Mouse (Mus musculus) embryo, embryonic 11.5 days (tissue): Measurements from ENCODE around the gene Tmem231.
"Not testable (repeated sequence)": the region's sequence is repeated elsewhere in the genome, so short reads cannot be mapped to it uniquely, and the experiment has no call there.

Source experiments
- DNase-seq: peaks from one replicate; pipeline ENCODE4 v3.0.0-alpha.2; 2012; ENCODE audit warnings: low read depth, low spot score

Gene Tmem231

DNA sequence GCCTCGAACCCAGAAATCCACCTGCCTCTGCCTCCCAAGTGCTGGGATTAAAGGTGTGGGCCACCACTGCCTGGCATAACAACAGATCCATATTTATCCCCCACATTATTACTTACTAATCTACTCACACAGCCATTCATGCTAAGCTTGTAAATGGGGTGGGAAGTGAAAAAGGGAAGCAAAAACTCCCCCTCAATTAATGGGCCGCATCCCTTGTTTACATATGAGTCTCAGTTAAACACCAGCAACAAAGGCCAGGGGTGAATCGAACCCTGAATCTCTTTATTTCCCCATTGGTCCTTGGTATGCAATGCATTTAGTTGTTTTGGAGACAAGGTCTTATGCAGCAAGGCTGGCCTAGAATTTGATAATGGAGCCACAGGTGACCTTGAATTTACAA is 17.2 kb upstream of the Tmem231 start:
- no peak for DNase-seq

GRCm38 (mm10) chr8:111947954-111948353 is 14.3 kb upstream of the Tmem231 start:
- DNase-seq, result no peak

GRCm38 (mm10) chr8:111947144-111947543 is 13.5 kb upstream of the Tmem231 start:
- DNase-seq, result no peak

- no peak for DNase-seq
These were observed 9.9 kb upstream of the Tmem231 start for GRCm38 (mm10) chr8:111943544-111943943.

GRCm38 (mm10) chr8:111941101-111941454 is 7.4 kb upstream of the Tmem231 start:
- no peak for DNase-seq

GRCm38 (mm10) chr8:111940171-111941100 is 6.8 kb upstream of the Tmem231 start, which contains the start of gene Gabarapl2:
Gene Gabarapl2, plus strand, starts transcription at chr8:111940703.
- DNase-seq, result peak; percentile 93

- no peak for DNase-seq
These were observed 5.9 kb upstream of the Tmem231 start for GRCm38 (mm10) chr8:111939516-111940142.

DNA sequence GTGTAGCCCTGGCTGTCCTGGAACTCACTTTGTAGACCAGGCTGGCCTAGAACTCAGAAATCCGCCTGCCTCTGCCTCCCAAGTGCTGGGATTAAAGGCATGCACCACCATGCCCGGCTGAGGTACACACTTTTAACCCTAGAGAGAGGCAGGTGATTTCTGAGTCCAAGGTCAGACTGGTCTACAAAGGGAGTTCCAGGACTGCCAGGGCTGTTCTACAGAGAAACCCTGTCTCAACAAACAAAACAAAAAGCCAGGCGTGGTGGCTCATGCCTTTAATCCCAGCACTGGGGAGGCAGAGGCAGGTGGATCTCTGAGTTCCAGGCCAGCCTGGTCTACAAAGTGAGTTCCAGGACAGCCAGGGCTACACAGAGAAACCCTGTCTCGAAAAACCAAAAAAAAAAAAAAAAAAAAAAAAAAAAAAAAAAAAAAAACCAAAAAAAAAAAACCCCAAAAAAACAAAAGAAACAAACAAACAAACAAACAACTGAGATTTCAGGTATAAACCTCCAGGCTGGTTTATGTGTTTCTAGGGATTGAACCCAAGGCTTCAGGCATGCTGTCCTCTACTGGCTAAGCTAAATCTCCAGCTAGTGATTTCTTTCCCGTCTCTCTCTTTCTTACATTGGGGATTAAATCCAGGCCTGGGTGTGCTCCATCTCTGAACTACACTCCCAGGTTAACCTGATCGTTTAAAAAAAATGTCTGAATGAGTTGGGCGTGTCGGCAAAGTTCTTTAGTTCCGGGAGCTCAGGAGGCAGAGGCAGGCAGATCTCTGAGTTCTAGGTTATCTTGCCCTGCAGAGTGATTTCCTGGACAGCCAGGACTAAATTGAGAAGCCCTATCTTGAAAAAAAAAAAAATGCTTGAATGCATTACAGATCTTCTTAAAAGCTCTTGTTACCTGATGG is 4.7 kb upstream of the Tmem231 start:
- DNase-seq, result not testable (repeated sequence)

DNA sequence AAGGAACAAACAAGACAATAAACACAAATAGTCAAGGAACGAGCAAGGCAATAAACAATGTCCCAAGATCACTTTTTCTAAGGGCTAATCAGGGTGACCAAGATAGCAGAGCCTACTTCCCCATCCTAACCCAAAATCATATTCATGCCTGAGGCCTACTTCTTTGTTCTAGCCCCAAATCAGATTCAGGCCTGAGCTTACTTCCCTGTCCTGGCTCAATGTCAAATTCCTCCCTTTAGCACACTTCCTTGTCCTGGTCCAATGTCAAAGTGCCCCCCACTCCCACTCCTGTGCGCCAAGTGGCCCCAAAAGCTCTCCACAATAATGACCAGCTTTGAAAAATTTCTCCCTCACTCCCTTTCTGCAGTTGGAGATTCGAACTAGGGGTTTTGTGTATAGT is 3.5 kb upstream of the Tmem231 start:
- DNase-seq, result no peak

DNA sequence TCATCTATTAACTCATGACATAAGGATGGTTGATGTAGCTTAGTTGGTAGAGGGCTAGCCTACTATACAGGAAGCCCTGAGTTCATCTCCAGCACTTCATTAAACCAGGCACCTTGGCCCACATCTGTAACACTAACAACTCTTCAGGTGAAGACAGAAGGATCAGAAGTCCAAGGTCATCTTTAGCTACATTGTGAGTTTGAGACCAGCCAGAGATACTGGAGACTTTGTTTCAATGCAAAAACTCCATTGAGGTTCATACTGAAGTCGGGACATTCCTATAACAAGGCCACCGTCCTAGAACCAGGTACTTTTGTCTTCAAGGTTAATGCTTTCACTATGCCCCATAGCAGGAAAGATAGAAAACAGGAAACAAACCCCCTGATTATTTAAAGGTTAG is 520 bp upstream of the Tmem231 start:
- no peak for DNase-seq

DNA sequence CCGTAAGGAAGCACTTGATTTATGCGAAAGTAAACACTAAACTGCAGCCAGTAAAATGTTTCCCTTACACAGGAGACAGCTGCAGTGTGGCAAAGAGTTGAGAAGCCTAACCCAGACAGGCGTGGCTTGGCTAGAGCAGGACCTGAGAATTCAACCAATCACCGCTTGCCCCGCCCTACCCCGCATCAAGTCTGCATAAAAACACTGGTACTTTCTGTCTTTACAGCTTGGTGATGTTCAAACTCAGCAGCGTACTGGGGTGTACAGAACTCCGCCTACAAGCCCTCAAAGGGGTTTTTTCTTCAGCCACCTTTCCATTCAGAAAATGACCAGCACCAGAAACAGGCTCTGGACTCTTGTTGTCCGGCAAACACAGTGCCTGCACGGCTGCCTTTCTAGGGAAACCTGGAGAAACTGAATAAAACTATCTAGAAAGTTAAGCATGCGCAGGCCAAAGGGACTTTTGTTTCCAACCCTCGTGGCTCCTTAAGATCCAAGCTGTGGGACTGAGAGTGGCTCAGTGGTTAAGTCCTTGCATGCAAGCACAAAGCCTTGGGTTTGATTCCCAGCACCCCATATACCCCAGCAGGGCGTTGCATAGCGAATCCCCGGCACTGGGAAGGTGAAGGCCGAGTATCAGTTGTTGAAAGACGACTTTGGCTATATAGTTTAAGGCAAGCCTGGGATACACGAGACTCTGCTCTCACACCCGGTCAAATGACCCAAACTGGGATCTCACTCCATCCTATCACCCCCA is 923 bp downstream of the Tmem231 start:
- DNase-seq, result no peak

GRCm38 (mm10) chr8:111931721-111932120 is 2.0 kb downstream of the Tmem231 start:
- no peak for DNase-seq

DNA sequence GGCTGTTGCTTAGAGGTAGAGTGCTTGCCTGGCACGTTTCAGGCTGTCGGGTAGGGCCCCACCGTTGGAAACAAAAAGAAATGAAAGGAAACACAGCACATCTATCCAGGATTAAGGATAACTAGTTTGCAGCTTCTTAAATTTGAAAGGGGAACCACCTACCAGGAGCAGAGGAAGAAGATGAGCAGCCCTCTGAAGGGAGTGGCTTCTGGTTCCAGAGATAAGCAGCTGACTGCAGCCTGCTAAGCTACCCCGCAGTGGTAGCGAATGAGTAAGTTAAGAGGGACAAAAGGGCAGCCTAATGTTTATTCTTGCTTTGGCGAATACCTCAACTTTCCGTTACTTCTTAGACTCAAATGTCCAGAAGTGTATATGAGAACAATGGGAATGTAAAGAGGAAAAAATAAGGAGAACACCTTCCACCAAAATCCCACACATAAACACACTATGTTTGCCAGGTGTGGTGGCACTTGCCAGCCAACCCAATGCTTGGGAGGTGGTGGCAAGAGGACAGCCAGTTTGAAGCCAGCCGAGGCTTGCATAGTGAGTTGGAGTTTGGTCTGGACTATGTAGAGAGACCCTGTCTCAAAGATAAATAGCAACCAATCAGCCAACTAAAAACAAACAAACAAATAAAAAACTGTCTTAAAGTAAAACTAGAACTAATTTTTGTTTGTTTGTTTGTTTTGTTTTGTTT is 3.9 kb downstream of the Tmem231 start:
- DNase-seq, result no peak

DNA sequence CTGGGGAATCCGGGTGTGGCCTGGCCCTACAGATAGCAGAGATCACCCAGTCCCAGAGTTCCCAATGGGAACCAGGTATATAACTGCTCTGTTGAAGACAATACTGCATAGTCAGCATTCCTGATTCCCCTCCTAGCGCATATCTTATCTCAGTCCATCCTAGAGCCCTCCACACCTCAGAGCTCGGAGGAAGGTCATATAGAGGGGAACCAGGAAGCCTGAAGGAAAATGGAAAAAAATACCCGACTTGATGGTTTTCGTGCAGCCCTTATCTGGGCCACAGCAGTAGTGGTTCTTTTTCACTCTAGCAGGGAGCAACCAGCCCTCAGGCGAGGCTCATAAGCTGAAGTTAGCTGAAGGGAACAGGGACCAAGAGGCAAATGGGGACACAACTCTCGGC is 8.7 kb downstream of the Tmem231 start:
- no peak for DNase-seq

- DNase-seq, result no peak
These were observed 10.3 kb downstream of the Tmem231 start for GRCm38 (mm10) chr8:111923383-111923804.

DNA sequence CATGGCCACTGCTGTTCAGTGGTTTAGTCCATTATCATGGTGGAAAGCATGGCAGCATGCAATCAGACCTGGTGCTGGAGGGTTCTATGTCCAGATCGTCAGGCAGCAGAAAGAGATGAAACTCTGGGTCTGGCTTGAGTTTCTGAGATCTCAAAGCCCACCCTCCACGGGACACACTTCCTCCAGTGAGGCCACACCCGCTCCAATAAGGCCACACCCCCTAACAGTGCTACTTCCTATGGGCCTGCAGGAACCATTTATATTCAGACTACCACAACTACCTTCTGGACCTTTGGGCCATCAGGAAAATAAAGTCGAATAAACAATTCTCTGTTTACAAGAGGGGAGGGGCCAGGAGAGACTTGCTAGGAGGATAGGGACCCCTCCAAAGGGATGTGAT is 12.7 kb downstream of the Tmem231 start:
- no peak for DNase-seq

GRCm38 (mm10) chr8:111919663-111920062 is 14.0 kb downstream of the Tmem231 start:
- no peak for DNase-seq

- DNase-seq, result no peak
These were observed 20.7 kb downstream of the Tmem231 start for GRCm38 (mm10) chr8:111912860-111913432.

DNA sequence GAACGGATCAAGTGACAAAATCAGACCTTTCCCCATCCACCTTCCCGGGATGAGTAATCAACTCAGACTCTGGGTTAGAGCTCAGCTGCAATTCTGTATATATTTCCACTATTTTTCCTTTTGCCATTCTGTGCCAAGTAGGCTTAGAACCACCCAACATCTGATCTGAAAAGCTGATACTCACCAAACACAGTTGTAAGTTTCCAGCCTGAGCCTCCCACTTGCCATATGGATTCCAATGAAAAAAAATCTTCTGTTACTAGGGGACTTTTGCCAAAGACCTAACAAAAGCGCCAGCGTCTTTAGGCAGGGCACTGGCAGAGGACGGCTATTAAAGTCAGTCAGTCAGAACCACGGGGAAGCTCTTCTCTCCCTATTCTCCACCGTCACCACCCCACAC is 22.1 kb downstream of the Tmem231 start:
- no peak for DNase-seq
